Mouse (Mus musculus): Measurements from ENCODE around the gene Ccdc30.
A peak's percentile ranks its signal among the peaks of the same experiment; 100 is the strongest.

- TF ChIP-seq CTCF (IDR thresholded peaks at IDR 0.05; ENCODE audit: low read depth) (peak; percentile 83), EP300 (optimal IDR thresholded peaks at IDR 0.05) (no peak)
These were observed 76.4 kb downstream of the Ccdc30 start for GRCm38 (mm10) chr4:119338861-119339361.

Measured in stomach, postnatal 0 days (tissue).